Comparison of ENCODE assay signal across 8 mouse cellular contexts in the genomic region with DNA sequence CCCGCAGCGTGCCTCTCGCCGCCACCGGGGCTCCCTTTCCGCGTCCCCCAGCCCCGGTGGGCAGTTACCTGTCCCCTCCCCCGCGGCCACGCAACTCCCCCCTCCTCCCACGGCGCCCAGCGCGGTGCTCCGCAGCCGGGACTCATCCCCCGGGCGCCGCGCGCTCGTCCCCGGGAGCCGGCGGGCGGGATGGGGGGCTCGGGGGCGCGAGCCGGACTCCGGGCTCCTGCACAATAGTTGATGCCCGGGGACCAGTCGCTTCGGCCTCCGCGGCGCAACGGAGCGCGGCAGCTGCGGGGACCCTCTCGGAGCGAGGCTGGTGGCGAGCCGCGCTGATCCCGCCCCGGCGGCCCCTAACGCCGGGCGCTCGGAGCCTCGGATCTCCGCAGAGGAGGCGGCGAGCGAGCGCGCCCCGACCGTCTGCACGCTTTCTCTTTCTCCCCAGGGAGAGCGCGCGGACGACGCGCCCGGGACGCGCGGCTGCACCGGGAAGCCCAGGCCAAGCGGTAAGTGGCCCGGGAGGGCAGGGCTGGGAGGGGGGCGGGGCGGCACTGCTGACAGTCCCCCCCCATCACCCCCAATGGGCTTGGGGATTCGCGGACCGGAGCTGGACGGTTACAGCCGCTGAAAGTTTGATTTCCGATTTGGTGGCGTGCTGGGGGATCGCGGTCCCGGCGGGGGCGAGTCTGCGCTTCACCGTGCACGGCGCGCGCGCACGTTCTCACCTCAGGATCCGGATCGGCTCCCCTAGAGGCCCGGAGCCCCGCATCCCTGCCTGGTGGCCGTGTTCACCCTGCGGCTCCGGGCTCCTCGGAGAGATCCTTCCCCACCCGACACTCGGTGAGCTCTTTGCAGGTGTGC. TPM values are rescaled to one million over a fixed set of nuclear protein-coding genes. Genes with fewer than 3 reads are reported as not detected.
DNase-seq lines count a peak whose midpoint lies in the region; ATAC-seq lines count a peak whose summit lies in the region.

No protein-coding gene starts in this region.

- peak; percentile 32 for ATAC-seq in inflammation-experienced regulatory T-cells, adult 6 months
- ATAC-seq in megakaryocyte, adult 5-6 weeks (ENCODE audit: poor library complexity, severe bottlenecking) = peak; percentile 34

- peak; percentile 62 for DNase-seq in R1 (ENCODE audit: low read depth, low spot score)
- DNase-seq in cerebellum, postnatal 4 days (ENCODE audit: low spot score in 2 of 2) = peak; percentile 35 to 55
- DNase-seq in gastrocnemius, postnatal 14 days = peak; percentile 56
- peak; percentile 37 to 64 for DNase-seq in left cerebral cortex, adult 9 months (ENCODE audit: low spot score in 2 of 2)
- DNase-seq in right cerebral cortex, adult 2 months (ENCODE audit: low spot score in 2 of 2) = peak; percentile 77 to 78
- DNase-seq in urinary bladder, postnatal 14 days (ENCODE audit: low spot score) = peak; percentile 66

- intact Hi-C loops in gastrocnemius, postnatal 14 days (cut with DNase I; ENCODE audit: low total_unique reads) = no loop called here

RNA-seq across cellular contexts. Expression of gene Sipa1l1, which starts 0.7 kb away (rescaled TPM):
- total RNA-seq in gastrocnemius, postnatal 14 days (2021) = 10 to 100 TPM; 12.5 to 12.7 TPM
- 10 to 100 TPM; 24.7 to 30.0 (median 28.7) TPM for polyA plus RNA-seq in inflammation-experienced regulatory T-cells, adult 6 months (2017; shearing (Covaris generic))
- 7.0 and 7.8 TPM in 2 replicates for total RNA-seq in megakaryocyte, adult 5-6 weeks (2015)
- 8.1 and 8.9 TPM in 2 replicates for total RNA-seq in megakaryocyte, adult 5-6 weeks (2017)

Comparison
In these comparisons a context has a peak if more than half of its experiments do, and no peak if none do; other contexts are left out.
1. Peak in every context shown above with its lines: DNase-seq and ATAC-seq.